Mouse (Mus musculus): ENCODE measurements at regions not wholly inside any gene's neighbourhood (a gene's known extent, or its start where the extent isn't known, plus 50 kb on each side); places are given as distances from the start of the nearest gene placed in this dataset.

- Histone ChIP-seq H3K4me1 (ENCODE audit: control insufficient read depth, insufficient read depth, low read length) (peaks cover 13% of the 10 kb centered on the region), H3K27ac (replicated peaks; ENCODE audit: low read depth, low read length) (no peak overlapping the region), H3K36me3 (ENCODE audit: control insufficient read depth, insufficient read depth, low read length) (no peaks in the 10 kb centered on the region), H3K27me3 (ENCODE audit: control insufficient read depth, insufficient read depth, low read length) (no peaks in the 10 kb centered on the region), H3K4me2 (replicated peaks; ENCODE audit: low read depth, low read length, severe bottlenecking) (no peak overlapping the region), H3K9me3 (ENCODE audit: control insufficient read depth, low read length) (no peaks in the 10 kb centered on the region), H3K4me3 (replicated peaks; ENCODE audit: low read length) (no peak overlapping the region), H3K9ac (ENCODE audit: low read depth, low read length, severe bottlenecking) (no peak overlapping the region)
- ATAC-seq (ENCODE audit: low FRiP score, low read depth) (no peak), DNase-seq (ENCODE audit: low spot score) (no peak)
- WGBS = 61% methylated on average over 1 of the region's 1 CpGs
- no peak for TF ChIP-seq POLR2A (IDR thresholded peaks at IDR 0.05; ENCODE audit: borderline replicate concordance, extremely low read depth, insufficient read depth, insufficient read length)
These were observed 366.9 kb upstream of the Intu start for GRCm38 (mm10) chr3:40164181-40164580.

GRCm38 (mm10) chr3:40167970-40168626 lies 363.0 kb upstream of the Intu start:
- H3K4me1 ChIP-seq (ENCODE audit: control insufficient read depth, insufficient read depth, low read length) = peaks cover 20% of the 10 kb centered on the region
- H3K4me2 ChIP-seq (replicated peaks; ENCODE audit: low read depth, low read length, severe bottlenecking) = peak overlapping the region; percentile 4; the same call in 1 of the 2 replicates
- ATAC-seq (ENCODE audit: low FRiP score, low read depth) = peak; percentile 57; the same call in 1 of the 2 replicates
- no peak overlapping the region for H3K9ac ChIP-seq (ENCODE audit: low read depth, low read length, severe bottlenecking)
- peak overlapping the region; percentile 33; the same call in 1 of the 2 replicates for H3K27ac ChIP-seq (replicated peaks; ENCODE audit: low read depth, low read length)
- no peaks in the 10 kb centered on the region for H3K36me3 ChIP-seq (ENCODE audit: control insufficient read depth, insufficient read depth, low read length)
- peak; percentile 47 for DNase-seq (ENCODE audit: low spot score)
- TF ChIP-seq POLR2A (IDR thresholded peaks at IDR 0.05; ENCODE audit: borderline replicate concordance, extremely low read depth, insufficient read depth, insufficient read length) = no peak
- WGBS = 17% methylated on average over 12 of the region's 12 CpGs
- H3K27me3 ChIP-seq (ENCODE audit: control insufficient read depth, insufficient read depth, low read length) = no peaks in the 10 kb centered on the region
- H3K9me3 ChIP-seq (ENCODE audit: control insufficient read depth, low read length) = no peaks in the 10 kb centered on the region
- no peak overlapping the region for H3K4me3 ChIP-seq (replicated peaks; ENCODE audit: low read length)

GRCm38 (mm10) chr3:40169590-40169989 lies 361.5 kb upstream of the Intu start:
- no peak for ATAC-seq (ENCODE audit: low FRiP score, low read depth)
- H3K36me3 ChIP-seq (ENCODE audit: control insufficient read depth, insufficient read depth, low read length) = no peaks in the 10 kb centered on the region
- 84% methylated on average over 2 of the region's 2 CpGs for WGBS
- H3K4me2 ChIP-seq (replicated peaks; ENCODE audit: low read depth, low read length, severe bottlenecking) = no peak overlapping the region
- H3K27ac ChIP-seq (replicated peaks; ENCODE audit: low read depth, low read length) = no peak overlapping the region
- H3K9ac ChIP-seq (ENCODE audit: low read depth, low read length, severe bottlenecking) = no peak overlapping the region
- no peak for TF ChIP-seq POLR2A (IDR thresholded peaks at IDR 0.05; ENCODE audit: borderline replicate concordance, extremely low read depth, insufficient read depth, insufficient read length)
- H3K27me3 ChIP-seq (ENCODE audit: control insufficient read depth, insufficient read depth, low read length) = no peaks in the 10 kb centered on the region
- H3K9me3 ChIP-seq (ENCODE audit: control insufficient read depth, low read length) = no peaks in the 10 kb centered on the region
- no peak overlapping the region for H3K4me3 ChIP-seq (replicated peaks; ENCODE audit: low read length)
- peaks cover 20% of the 10 kb centered on the region for H3K4me1 ChIP-seq (ENCODE audit: control insufficient read depth, insufficient read depth, low read length)
- DNase-seq (ENCODE audit: low spot score) = no peak

- ATAC-seq (ENCODE audit: low FRiP score, low read depth) = no peak
- Histone ChIP-seq H3K27ac (replicated peaks; ENCODE audit: low read depth, low read length) (no peak overlapping the region), H3K27me3 (ENCODE audit: control insufficient read depth, insufficient read depth, low read length) (no peaks in the 10 kb centered on the region), H3K36me3 (ENCODE audit: control insufficient read depth, insufficient read depth, low read length) (no peaks in the 10 kb centered on the region), H3K9ac (ENCODE audit: low read depth, low read length, severe bottlenecking) (no peak overlapping the region), H3K9me3 (ENCODE audit: control insufficient read depth, low read length) (no peaks in the 10 kb centered on the region), H3K4me3 (replicated peaks; ENCODE audit: low read length) (no peak overlapping the region), H3K4me2 (replicated peaks; ENCODE audit: low read depth, low read length, severe bottlenecking) (no peak overlapping the region), H3K4me1 (ENCODE audit: control insufficient read depth, insufficient read depth, low read length) (no peaks in the 10 kb centered on the region)
- 53% methylated on average over 3 of the region's 3 CpGs for WGBS
- no peak for DNase-seq (ENCODE audit: low spot score)
- no peak for TF ChIP-seq POLR2A (IDR thresholded peaks at IDR 0.05; ENCODE audit: borderline replicate concordance, extremely low read depth, insufficient read depth, insufficient read length)
These were observed 351.3 kb upstream of the Intu start for GRCm38 (mm10) chr3:40179726-40180317.

- Histone ChIP-seq H3K27ac (replicated peaks; ENCODE audit: low read depth, low read length) (no peak overlapping the region), H3K4me1 (ENCODE audit: control insufficient read depth, insufficient read depth, low read length) (peaks cover 7% of the 10 kb centered on the region; the same call in 1 of the 2 replicates), H3K4me3 (replicated peaks; ENCODE audit: low read length) (no peak overlapping the region), H3K27me3 (ENCODE audit: control insufficient read depth, insufficient read depth, low read length) (no peaks in the 10 kb centered on the region), H3K4me2 (replicated peaks; ENCODE audit: low read depth, low read length, severe bottlenecking) (no peak overlapping the region), H3K9me3 (ENCODE audit: control insufficient read depth, low read length) (no peaks in the 10 kb centered on the region), H3K36me3 (ENCODE audit: control insufficient read depth, insufficient read depth, low read length) (no peaks in the 10 kb centered on the region), H3K9ac (ENCODE audit: low read depth, low read length, severe bottlenecking) (no peak overlapping the region)
- DNase-seq (ENCODE audit: low spot score) (peak; percentile 63), ATAC-seq (ENCODE audit: low FRiP score, low read depth) (peak; percentile 79)
- no peak for TF ChIP-seq POLR2A (IDR thresholded peaks at IDR 0.05; ENCODE audit: borderline replicate concordance, extremely low read depth, insufficient read depth, insufficient read length)
- WGBS = 47% methylated on average over 5 of the region's 5 CpGs
These were observed 345.3 kb upstream of the Intu start for GRCm38 (mm10) chr3:40185597-40186320.
